Mouse (Mus musculus): ENCODE results near the gene Gm37240. TPM values are rescaled to one million over a fixed set of nuclear protein-coding genes. Genes with fewer than 3 reads are reported as not detected.
"Not testable (repeated sequence)": the region's sequence is repeated elsewhere in the genome, so short reads cannot be mapped to it uniquely, and the experiment has no call there.

The Gm37240 gene
- polyA plus RNA-seq, 1 experiment = 0.53 TPM

DNA sequence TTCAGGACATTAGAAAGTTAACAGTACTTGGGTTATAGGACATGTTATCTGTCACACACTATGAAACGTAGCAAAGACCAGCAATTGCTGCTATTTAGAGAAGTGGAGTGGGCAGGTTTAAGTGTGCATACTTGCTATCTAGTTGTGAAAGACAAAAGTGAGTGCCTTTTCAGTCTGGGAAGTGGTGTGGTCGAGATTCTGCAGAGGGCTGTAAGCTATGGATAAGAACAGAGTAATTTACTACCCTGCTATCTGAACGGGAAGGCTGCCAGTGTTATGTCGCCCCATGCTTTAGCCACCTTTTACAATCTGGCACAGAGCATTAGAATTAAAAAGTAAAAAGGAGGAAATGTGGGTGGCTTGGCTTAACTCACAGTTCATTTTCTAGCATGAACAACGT is 1300.6 kb downstream of the Gm37240 start:
- TF ChIP-seq CTCF (IDR thresholded peaks at IDR 0.05; ENCODE audit: borderline replicate concordance, extremely low read depth, insufficient read depth, insufficient read length) = no peak
- no peak for TF ChIP-seq POLR2A (IDR thresholded peaks at IDR 0.05; ENCODE audit: borderline replicate concordance, extremely low read depth, insufficient read depth, insufficient read length, poor library complexity, severe bottlenecking)
- no peak for DNase-seq (ENCODE audit: low read depth)

DNA sequence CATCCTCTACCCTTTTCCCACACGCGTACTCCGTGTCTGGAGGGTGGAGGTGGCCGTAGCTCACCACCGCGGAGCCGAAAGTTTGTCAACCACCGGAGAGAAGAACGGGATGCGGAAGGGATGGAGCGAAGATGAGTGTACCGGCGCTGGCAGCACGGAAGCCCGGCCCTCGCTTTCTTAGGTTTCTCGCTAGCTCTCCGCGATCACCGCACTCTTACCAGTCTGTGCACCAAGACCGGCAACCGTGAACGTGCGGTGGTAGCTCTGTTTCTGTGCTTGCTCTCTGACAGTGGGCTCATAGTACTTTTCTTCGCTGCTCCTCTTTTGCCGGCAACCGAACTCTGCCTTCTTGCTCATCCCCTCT is 1304.4 kb downstream of the Gm37240 start:
- DNase-seq (ENCODE audit: low read depth) = no peak
- no peak for TF ChIP-seq POLR2A (IDR thresholded peaks at IDR 0.05; ENCODE audit: borderline replicate concordance, extremely low read depth, insufficient read depth, insufficient read length, poor library complexity, severe bottlenecking)
- no peak for TF ChIP-seq CTCF (IDR thresholded peaks at IDR 0.05; ENCODE audit: borderline replicate concordance, extremely low read depth, insufficient read depth, insufficient read length)

DNA sequence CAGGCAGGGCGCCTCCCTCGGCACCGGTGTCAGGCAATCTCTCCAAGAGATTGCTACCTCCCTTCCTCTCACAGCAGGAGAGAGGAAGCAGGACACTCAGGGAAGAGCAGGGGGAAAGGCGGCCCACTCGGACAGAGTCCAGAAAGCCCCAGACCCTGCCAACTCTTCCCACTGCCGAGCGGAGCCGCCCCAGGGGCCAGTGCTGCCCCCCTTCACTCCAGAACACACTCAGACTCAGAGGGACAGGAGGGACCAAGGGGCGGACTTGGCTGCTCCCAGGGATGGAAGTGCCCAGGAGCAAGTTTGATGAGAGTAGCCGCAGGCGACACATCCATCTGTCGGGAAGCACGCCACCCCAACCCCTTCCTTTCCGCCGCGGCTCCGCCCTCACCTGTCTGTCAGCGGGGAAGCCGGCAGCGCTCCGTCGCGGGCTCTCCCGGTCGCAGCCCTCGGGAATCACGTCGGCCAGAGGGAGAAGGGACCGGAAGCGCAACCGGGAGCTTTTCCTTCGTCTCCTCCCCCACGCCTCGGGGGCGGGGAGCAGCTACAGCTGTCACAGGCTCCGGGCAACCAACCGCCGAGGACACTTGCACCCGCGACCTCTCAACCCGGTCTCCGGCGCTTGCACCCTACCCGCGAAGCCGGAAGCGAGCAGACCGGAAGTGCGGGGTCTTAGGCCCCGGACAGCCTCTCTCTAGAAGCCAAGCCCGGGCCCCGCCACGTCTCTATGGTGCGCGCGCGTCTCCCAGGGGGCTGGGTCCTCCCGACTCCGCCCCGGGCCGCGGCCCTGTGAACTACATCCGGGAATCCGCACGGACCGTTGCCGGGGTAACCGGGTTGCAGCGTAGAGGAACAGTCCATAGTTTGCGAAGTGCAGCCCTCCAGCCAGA is 1305.0 kb downstream of the Gm37240 start, which contains the start of gene Arfip1:
Gene Arfip1 (minus strand): TSS at position 603 of the 890 bp plus-strand sequence.
- TF ChIP-seq POLR2A (IDR thresholded peaks at IDR 0.05; ENCODE audit: borderline replicate concordance, extremely low read depth, insufficient read depth, insufficient read length, poor library complexity, severe bottlenecking) = peak; percentile 32; the same call in 1 of the 2 replicates
- no peak for TF ChIP-seq CTCF (IDR thresholded peaks at IDR 0.05; ENCODE audit: borderline replicate concordance, extremely low read depth, insufficient read depth, insufficient read length)
- DNase-seq (ENCODE audit: low read depth) = peak; percentile 97

DNA sequence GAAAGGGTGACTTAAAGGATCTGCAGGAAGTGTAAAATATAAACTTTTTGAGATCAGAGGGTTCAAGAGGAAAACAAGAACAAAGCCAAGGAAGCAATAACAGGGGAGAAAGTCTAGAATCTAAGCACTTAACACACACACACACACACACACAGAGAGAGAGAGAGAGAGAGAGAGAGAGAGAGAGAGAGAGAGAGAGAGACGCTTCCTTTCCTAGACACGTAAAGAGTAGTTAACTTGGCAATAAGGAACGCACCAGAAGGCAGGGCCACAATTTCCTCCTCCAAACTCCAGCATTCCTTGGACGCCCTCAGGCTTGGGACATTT is 1305.7 kb downstream of the Gm37240 start:
- no peak for DNase-seq (ENCODE audit: low read depth)
- TF ChIP-seq POLR2A (IDR thresholded peaks at IDR 0.05; ENCODE audit: borderline replicate concordance, extremely low read depth, insufficient read depth, insufficient read length, poor library complexity, severe bottlenecking) (no peak), CTCF (IDR thresholded peaks at IDR 0.05; ENCODE audit: borderline replicate concordance, extremely low read depth, insufficient read depth, insufficient read length) (no peak)

DNA sequence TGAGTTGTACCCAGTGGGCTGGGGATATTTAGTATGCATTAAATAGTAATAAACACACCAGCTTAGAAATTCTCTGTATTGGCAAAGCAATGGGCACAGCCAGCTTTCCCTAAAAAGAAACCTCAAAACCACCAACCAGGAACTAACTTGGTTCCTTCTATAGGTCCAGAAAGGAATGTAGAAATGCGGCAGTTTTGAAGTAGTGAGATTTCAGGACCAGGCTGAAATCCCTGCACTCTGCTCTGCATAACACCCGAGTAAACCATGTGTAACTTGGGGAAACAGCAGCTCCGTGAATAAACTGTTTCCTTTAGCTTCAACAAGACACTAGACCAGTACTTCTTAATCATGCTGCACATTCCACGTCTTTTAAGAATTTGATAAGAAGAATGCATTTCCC is 1306.6 kb downstream of the Gm37240 start:
- DNase-seq (ENCODE audit: low read depth) = no peak
- no peak for TF ChIP-seq CTCF (IDR thresholded peaks at IDR 0.05; ENCODE audit: borderline replicate concordance, extremely low read depth, insufficient read depth, insufficient read length)
- TF ChIP-seq POLR2A (IDR thresholded peaks at IDR 0.05; ENCODE audit: borderline replicate concordance, extremely low read depth, insufficient read depth, insufficient read length, poor library complexity, severe bottlenecking) = no peak

DNA sequence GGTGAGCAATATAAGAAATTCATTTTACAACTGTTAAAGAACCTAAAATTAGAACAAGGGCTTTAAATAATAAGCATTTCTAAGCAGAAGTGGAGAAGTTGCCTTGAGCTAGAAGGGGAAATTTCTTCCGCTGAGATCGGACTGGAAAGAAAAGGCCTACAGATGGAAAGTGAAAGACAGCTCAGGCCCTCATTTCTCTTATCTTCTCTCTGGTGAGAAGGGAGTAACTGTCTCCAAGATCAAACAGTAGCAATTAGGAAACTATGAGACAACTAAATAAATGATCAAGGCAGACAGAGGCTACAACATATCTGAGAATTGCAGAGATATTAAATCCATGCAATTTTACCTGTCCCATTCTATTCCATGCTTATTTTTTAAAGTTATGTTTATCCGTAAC is 1316.8 kb downstream of the Gm37240 start:
- DNase-seq (ENCODE audit: low read depth) = no peak
- no peak for TF ChIP-seq CTCF (IDR thresholded peaks at IDR 0.05; ENCODE audit: borderline replicate concordance, extremely low read depth, insufficient read depth, insufficient read length)
- TF ChIP-seq POLR2A (IDR thresholded peaks at IDR 0.05; ENCODE audit: borderline replicate concordance, extremely low read depth, insufficient read depth, insufficient read length, poor library complexity, severe bottlenecking) = no peak

- DNase-seq (ENCODE audit: low read depth) = no peak
- TF ChIP-seq CTCF (IDR thresholded peaks at IDR 0.05; ENCODE audit: borderline replicate concordance, extremely low read depth, insufficient read depth, insufficient read length) (no peak), POLR2A (IDR thresholded peaks at IDR 0.05; ENCODE audit: borderline replicate concordance, extremely low read depth, insufficient read depth, insufficient read length, poor library complexity, severe bottlenecking) (no peak)
Observed at GRCm38 (mm10) chr3:84569587-84569986, 1317.7 kb downstream of the Gm37240 start.

DNA sequence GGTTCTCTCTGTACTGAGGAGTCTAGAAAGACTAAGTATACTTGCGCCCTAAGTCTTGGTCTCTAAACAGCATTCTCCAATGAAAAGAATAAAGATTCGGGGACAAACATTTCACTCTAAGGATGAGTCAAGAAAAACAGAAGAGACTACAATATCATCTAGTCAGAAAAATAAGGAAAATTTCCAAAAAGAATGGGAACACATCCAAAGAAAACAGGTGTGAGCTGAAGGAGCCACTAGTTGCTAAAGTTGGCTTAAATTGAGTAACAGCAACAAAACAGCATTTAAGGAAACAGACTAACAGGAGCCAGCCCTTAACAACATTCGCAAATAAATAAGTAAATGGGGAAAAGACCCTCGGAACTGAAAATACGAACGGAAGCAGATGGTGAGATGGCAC is 1318.8 kb downstream of the Gm37240 start:
- DNase-seq (ENCODE audit: low read depth) = peak; percentile 13
- TF ChIP-seq POLR2A (IDR thresholded peaks at IDR 0.05; ENCODE audit: borderline replicate concordance, extremely low read depth, insufficient read depth, insufficient read length, poor library complexity, severe bottlenecking) (no peak), CTCF (IDR thresholded peaks at IDR 0.05; ENCODE audit: borderline replicate concordance, extremely low read depth, insufficient read depth, insufficient read length) (no peak)

- no peak for DNase-seq (ENCODE audit: low read depth)
- TF ChIP-seq POLR2A (IDR thresholded peaks at IDR 0.05; ENCODE audit: borderline replicate concordance, extremely low read depth, insufficient read depth, insufficient read length, poor library complexity, severe bottlenecking) (no peak), CTCF (IDR thresholded peaks at IDR 0.05; ENCODE audit: borderline replicate concordance, extremely low read depth, insufficient read depth, insufficient read length) (no peak)
Observed at GRCm38 (mm10) chr3:84563415-84563814, 1323.9 kb downstream of the Gm37240 start.

DNA sequence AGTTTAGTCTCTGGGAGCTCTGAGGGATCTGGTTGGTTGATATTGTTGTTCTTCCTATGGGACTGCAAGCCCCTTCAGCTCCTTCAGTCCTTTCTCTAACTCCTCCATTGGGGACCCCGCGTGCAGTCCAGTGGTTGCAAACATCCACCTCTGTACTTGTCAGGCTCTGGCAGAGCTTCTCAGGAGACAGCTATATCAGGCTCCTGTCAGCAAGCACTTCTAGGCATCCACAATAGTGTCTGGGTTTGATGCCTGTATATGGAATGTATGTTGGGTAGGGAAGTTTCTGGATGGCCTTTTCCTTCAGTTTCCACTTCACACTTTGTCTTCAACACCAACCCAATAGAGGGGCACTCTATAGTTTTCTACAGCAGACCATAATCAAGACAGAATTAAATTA is 1324.4 kb downstream of the Gm37240 start:
- not testable (repeated sequence) for DNase-seq (ENCODE audit: low read depth)

GRCm38 (mm10) chr3:84558301-84558700 is 1329.0 kb downstream of the Gm37240 start:
- no peak for DNase-seq (ENCODE audit: low read depth)
- TF ChIP-seq POLR2A (IDR thresholded peaks at IDR 0.05; ENCODE audit: borderline replicate concordance, extremely low read depth, insufficient read depth, insufficient read length, poor library complexity, severe bottlenecking) (no peak), CTCF (IDR thresholded peaks at IDR 0.05; ENCODE audit: borderline replicate concordance, extremely low read depth, insufficient read depth, insufficient read length) (no peak)

- TF ChIP-seq POLR2A (IDR thresholded peaks at IDR 0.05; ENCODE audit: borderline replicate concordance, extremely low read depth, insufficient read depth, insufficient read length, poor library complexity, severe bottlenecking) = no peak
- TF ChIP-seq CTCF (IDR thresholded peaks at IDR 0.05; ENCODE audit: borderline replicate concordance, extremely low read depth, insufficient read depth, insufficient read length) = no peak
- no peak for DNase-seq (ENCODE audit: low read depth)
Observed at GRCm38 (mm10) chr3:84555780-84556179, 1331.5 kb downstream of the Gm37240 start.
